Mouse (Mus musculus): ENCODE data around the gene Galnt14.

Gene Galnt14

DNA sequence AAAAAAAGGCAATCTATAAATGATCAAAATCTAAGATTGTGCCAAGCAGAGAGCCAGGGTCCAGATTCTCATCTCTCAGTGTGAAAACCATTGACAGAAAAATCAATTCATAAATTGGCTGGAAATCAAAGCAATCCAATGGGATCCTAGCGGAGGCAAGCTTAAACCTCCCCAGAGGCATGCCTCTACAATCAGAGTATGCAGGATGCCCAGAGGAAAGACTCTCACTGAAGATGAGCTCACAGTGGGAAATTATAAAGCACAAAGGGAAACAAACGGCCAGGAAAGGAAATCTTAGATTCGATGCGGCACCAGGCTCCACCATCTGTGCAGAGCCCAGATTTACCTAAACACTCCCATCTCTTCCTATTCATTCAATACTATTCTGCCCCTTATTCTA, 220.7 kb downstream of the Galnt14 start:
- no peak for DNase-seq

DNA sequence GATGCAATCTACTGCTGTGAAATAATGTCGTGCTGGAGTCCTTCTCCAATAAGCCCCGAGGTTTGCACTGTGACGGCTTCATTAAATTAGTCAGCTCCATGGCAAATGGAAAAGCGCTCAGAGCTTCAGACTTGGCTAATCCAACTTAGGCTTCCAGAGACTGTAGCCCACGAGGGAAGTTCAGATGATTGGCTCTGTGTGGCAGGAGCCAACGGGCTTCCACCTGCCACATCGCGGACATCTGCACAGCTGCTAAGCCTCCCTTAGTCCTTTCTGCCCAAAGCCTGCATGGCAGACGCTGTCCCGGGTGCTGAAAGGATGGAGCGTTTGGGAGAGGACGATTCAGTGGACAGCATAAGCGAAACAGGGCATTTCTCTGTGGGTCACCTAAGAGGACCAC, 222.5 kb downstream of the Galnt14 start:
- DNase-seq = peak; percentile 11

DNA sequence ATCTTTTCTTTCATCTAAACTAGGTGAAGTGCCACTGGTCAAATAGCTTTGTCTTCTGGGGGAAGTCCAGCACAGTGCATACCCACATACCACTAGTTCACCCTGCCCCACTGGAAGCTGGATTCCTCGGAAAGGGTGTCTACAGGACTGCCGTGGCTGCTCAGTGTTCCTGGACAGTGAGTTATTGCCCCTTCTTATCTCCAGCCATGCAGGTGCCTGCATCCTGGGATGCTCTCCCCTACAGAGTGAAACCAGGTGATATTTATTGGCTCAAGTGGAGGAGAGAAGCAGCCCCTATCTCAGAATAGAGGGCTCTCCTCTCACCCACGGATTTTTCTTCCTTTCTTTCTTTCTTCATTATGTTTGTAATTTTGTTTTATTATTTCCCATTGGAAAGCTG, 222.9 kb downstream of the Galnt14 start:
- DNase-seq = no peak

DNA sequence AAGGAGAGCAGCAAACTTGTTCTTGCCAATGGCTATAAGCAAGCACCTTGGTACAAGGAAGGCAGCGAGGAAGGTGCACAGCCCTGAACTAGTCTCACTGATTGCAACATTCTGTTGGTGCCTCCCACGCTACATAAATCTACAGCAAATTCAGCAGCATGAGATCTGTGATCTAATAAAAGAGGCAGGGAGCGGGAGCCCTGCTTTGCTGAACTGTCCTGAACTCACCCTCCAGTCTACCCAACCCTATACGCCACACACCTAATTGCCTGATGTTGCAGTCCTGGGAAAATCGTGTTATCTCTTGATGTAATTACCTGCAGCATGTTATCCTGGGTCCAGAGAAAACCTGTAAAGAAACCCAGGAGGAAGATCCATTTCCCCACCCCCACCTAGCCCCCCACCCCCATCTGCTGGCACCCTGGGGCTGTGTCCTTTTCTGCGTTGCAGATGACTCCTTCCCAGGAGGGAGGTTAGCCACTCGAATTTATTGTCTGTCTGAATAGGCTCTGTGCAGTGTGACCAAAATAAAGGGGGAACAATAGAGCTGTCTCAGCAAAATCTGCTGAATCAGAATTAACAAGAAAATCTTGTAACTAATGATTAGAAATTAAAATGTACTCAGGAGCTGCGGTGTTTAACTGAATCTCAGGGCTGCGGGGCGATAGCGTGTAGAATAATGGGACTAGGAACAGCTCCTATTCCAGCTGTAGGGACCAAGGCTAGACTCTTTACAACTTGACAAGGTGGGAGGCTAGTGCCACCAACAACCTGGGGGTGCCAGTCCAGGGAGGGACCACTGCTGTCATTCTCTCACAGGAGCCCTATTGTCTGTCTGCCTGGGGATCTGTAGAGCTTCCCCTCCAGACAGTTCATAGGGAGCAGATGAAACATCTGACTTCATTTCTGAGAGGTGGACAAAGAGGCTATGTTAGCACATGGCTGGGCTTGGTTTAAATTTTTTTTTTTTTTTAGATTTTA, 232.9 kb downstream of the Galnt14 start:
- no peak for DNase-seq

DNA sequence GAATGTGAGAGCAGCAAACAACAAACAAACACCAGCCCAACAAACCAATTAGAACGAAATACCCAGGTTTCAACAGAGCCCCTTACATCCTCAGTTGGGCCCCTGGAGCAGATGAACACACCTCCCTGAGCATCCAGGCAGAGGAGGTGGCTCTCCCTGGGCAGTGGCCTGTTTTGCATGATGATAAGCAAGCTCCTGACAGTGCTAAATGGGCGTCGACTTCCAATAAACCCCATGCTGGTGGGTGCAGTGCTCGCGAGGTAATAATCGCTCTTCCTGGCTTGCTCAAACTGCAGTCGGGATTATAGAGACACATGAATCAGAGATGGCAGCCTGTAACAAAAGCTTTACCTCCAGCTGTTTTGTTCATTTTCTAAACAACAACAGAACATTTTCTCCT, 235.9 kb downstream of the Galnt14 start:
- no peak for DNase-seq

DNA sequence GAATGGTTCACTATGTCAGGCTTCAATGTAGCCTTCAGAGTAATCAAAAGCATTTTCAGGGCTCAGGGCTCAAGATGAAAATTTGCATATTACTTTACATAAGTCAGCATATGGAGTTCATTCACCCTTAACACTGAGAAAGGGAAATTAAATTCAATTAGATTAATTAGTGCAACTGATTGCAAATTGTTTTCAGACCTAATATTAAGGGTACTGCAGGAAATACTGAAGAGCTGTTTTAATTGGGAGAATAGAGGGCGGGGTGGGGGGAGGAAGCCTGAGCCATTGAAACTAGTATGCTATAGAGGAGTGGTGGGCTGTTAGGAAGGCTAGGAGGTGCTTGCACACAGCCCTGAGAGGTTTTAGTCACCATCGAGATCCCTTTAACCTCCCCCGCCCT, 237.2 kb downstream of the Galnt14 start:
- DNase-seq = no peak

DNA sequence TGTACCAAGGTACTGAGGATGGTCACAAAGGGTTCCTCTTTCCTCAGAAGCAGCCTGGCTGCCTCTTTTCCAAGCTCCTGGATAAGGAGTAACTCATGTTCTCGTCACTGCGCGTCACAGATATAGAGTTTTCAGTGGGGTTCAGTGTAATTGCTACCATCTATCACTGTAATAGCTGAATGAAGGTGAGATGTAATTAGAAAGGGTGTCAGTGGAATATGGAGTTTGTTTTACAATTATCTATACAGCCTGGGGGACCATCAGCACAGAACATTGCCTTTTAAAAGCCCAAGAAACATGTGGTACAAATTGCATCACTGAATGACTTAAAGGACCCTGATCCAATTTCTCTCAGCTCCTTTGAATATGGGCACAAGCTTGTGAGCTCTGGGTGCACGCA, 249.4 kb downstream of the Galnt14 start:
- no peak for DNase-seq

DNA sequence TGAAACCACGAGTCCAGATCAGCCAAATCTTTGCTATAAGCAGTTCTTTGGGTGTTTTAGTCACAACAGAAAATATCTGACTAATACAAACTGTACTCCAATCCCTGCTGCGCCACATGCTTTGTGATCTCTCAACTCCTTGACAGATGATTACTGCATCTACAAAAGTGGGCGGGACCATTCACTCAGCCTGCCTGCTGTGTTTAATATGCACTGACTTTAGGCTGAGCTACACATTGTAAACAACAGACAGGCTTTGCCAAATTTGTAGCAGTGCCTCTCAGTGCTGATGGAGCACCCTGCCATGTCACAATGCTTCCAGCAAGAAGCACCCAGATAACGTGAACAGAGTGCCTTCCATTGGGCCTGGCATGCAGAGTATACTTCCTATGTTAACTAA, 251.5 kb downstream of the Galnt14 start:
- DNase-seq = no peak

DNA sequence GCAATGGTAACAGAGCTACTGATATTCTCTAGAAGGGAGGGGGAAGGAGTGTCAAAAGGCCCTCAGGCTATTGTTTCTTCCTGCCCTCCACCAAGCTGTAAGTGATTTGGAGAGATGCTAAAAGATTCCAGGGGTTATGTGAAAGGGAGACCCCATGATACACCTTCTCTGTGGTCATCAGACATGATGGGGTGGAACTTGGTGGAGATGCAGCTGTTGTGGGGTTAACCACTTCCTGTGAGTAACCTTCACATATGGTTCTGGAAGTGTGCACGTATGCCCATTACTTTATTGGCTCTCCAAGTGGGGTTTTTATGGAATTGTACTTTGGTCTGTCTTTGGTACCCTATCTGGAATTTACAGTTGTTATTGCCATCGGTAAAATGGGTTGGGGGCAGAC, 253.7 kb downstream of the Galnt14 start:
- DNase-seq = no peak

DNA sequence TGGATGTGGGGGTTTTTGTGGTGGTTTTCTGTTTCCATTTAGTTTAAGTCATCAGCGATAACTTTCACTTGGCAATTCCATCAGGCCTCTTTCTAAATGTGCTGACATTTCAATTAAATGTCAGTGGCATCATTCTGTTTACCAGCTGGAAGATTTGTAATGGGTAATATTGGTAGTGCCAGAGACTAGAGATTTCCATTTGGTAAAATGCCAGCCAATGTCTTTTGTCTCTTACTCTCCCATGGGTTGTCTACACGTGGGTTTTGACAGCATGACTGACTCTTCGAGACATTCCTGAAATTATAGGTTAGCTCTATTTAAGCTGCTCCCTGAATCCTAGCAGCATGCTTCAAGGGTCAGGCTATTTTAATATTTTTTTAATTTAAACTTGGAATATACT, 256.6 kb downstream of the Galnt14 start:
- DNase-seq = no peak

DNA sequence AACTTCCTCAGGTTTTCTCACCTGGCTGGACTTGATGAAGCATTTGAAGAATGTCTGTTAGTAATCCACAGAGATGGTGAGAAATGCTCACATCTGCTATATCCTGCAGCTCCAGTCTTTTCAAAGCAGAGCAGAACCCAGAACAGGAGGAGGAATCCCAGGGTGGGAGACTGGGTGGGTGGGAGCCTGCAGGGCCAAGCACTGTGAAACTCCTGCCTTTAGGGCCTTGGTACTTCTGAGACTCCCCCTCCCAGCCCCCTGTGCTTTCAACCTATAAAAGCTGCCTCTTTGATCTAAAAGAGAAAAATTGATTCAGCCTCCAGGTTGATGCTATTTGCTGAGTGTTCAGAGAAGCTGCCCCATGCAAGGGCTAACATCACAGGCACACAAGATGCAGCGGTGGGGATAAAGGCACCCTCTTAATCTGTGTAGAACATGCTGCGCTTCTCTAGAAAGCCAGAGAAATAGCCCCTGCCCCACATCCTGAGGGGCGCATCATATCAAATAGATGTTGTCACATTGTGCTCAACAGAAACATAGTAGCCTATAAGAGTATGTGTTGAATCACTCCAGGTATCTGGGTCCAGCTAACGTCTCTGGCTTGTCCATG, 258.0 kb downstream of the Galnt14 start:
- DNase-seq = no peak

DNA sequence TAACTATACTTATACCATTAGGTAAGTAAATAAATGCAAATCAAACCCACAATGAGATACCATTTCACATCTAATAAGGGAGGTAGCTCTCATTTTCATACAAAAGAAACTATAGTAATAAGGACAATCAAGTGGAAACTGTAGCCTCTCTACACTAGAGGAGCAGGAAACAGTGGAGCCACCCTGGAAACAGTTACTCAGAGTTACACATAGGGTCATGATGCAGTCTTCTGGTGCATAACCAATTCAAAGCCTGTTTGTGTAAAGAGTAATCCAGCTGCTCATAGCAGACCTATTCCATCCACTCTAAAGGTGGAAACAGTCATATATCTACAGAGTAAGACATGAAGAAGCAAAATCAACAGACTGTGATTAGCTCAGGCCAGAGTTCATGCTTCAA, 261.1 kb downstream of the Galnt14 start:
- DNase-seq = no peak

Measured in kidney, adult 18-20 months (tissue).